Mouse (Mus musculus) layer of hippocampus, adult 9-10 months (tissue): ENCODE results near the gene Phf11d.
"Not testable (repeated sequence)": the region's sequence is repeated elsewhere in the genome, so short reads cannot be mapped to it uniquely, and the experiment has no call there.

Experiments
- DNase-seq: peaks from one replicate; pipeline ENCODE4 v3.0.0; 2022; ENCODE audit warnings: low spot score

Phf11d gene

DNA sequence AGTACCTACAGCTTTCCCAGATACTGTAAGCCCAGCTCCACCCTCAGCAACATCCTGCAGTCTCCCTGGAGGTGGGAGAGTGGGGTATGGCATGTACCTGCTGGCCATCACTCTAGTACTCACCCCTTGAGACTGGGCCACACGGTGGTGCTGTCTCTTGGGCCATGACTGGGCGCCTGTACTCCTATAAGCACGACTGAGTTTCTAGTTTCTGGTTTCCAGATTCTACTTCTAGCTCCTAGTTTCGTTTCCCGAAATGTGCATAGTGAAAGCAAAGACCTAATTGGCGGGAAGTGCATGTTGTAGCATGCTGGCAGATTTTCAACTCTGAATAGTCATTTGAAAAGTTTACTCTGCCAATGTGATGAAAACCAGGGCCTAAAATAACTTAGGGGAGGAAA lies at the start of gene Phf11d:
TSS of gene Phf11d (minus strand) at position 227 of the 401 bp plus-strand sequence.
- DNase-seq, result peak; percentile 53

DNA sequence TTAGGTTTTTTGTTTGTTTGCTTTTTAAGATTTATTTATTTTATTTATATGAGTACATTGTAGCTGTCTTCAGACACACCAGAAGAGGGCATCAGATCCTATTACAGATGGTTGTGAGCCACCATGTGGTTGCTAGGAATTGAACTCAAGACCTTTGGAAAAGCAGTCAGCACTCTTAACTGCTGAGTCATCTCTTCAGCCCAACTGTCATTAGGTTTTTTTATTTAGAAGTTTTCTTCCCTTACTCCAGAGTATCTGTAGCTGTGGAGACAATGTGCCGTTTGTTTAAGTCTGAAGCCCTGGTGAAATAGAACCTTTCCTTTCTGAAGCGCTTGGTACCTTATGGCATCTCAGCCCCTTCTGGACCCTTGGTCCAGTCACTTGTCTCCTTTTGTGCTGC lies 49.7 kb upstream of the Phf11d start:
- not testable (repeated sequence) for DNase-seq

DNA sequence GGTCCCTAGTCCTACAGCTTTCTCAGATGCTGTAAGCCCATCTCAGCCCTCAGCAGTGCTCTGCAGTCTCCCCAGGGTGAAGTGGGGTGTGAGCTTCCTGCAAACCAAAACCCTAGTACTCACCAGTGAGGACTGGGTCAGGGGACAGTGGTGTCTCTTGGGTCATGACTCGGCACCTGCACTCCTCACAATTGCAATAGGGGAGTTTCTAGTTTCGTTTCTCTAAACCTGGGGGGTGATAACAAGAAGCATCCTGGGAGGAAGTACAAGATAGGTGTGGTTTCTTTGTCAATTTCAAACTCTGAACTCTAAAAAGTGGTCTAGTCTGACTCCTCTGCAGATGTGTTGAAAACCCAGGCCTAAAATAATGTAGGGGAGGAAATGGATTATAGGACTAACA lies 31.7 kb upstream of the Phf11d start:
- no peak for DNase-seq

DNA sequence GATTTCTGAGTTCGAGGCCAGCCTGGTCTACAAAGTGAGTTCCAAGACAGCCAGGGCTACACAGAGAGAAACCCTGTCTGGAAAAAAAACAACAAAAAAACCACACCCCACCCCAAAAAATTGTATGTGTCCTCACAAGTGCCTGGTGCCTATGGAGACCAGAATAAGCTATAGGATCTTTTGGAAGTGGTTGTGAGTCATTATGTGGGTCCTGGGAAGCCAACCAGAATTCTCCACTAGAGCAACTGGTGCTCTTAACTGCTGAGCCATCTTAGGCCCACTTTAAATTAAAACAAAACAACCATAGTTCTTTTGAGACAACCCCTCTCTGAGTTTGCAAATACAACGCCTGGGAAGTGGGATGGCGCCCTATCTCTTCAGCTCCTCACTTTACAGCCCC lies 30.0 kb upstream of the Phf11d start, which contains the start of gene Phf11c:
TSS of gene Phf11c (minus strand) at position 101 of the 400 bp plus-strand sequence.
- DNase-seq, result no peak

DNA sequence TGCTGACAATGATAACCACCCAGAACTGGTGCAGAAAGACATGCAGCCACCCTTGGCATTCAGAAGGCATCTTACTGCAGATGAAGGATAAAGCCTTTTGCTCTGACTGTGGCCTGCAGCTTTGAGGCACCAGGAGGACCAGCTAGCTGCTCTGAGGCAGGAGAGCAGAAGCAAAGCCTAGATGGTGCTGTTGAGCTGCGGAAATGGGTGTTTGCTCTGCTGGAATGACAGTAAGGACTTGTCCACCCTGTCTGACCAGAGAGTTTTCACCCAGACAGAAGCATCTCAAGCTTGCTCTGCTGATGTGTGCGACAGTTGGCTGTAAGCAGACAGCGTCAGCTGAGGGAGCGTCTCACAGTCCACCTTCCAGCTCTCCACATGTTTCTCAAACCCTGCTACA lies 24.9 kb upstream of the Phf11d start:
- peak; percentile 38 for DNase-seq

DNA sequence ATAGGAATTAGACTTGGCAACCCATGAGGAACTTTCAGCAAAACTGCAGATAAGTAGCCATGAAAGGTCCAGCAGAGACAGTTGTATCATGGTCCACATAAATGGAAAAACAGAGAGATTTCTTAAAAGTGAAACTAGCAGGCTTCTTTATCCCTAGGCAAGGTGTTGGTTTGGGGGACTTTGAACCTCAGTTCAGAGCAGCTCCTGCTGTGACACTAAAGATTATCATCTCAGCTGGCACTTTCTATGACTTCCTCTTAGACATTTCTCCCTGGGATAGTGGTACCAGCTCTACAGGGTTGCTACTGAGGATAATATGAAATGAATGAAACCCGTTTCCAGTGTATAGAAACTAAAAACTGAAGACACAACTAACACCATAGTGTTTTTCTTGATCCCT lies 24.3 kb upstream of the Phf11d start:
- DNase-seq, result no peak

DNA sequence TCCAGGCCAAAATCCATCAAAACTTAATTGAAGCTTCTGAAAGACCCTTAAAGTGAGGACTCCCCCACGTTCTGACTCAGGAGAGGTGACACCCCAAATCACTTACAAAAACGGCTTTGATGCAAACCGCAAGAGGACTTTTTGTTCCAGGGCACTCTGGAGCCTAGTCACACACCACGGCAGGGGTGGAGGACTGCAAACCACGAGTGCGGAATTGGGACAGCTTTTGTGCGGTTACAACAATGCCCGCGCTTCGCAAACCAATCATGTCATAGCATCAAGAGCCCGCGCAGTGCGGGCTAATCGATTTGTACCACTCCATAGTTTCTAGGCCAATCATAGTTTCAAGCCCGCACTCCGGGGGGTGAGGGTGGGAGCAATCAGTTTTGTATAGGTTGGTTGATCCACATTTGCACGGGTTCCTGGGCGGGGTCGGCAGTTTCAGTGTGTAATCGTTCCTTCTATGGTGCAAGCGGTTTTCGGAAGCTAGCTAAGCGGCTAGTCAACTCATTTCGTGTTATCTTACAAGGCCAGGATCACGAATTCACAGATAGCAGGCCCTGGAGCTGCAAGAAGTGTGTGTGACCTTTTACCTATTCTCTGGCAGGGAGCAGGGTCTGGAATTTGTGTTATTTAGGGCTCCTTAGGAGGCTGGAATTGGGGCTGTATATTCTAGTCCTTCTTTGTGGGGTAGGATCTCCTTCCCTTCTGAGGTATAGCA lies 5.2 kb upstream of the Phf11d start:
- no peak for DNase-seq

DNA sequence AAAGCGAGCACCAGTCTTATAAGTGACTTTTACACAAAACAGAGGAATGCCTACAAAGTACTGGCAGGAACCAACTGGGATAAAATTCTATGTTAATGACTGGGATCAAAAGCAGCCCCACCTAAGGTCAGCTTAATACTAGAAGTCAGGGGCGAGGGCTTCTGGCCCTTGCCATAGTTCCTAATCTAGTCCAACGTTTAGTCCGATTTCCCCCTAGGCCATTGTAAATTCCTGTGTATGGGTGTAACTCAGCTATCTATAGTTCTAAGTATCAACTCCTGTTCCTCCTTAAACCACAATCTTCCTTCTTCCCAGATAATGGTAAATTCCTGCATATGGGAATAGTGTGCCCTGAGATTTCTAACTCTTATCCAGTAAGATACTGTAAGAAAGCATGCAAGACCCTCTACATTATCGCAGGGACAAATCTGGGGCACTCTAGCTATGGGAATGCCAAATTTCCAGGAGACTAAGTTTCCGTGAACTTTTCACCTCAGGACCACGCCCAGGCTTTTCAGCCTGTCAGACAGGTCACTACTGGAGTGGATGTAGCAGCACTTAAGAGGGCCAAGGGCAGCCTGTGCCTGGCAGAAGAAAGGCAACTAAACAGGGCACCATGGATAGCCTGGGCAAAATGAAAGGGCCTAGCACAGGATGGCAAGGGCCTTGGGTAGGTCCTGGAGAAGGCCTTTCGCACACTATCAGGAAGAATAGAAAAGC lies 1.3 kb upstream of the Phf11d start:
- no peak for DNase-seq

DNA sequence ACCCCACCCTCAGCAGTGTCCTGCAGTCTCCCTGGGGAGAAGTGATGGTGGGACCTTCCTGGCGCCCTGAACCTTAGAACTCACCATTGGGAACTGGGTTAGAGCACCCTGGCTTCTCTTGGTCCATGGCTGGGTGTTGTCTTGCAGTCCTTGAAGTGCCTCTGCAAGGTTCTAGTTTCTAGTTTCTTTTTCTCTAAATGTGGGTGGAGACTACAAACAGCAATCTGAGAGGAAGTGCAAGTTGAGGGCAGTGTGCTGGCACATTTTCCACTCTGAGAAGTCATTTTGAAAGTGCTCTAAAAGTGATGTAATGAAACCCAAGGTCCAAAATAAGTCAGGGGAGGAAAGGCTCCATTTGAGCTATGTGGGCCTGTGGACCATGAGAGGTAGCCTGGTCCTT lies 24.1 kb downstream of the Phf11d start, which contains the start of gene Phf11b:
TSS of gene Phf11b (minus strand) at position 163 of the 400 bp plus-strand sequence.
- peak; percentile 20 for DNase-seq

DNA sequence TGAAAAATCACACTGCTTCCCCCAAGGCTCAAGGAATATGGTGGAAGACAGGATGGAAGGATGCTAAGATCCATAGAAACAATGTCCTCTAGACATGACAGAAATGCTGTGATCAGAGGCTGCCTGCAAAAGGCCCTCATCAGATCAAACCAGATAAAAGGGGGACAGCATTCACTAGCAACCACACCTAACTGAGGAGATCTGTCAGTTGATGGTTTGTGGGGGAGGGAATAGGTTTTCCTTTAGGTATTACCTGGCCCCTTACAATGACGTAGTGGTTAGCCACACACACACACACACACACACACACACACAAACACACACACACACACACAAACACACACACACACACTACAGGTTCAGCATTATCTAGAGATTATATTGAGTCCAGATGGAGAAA lies 25.7 kb downstream of the Phf11d start:
- no peak for DNase-seq

DNA sequence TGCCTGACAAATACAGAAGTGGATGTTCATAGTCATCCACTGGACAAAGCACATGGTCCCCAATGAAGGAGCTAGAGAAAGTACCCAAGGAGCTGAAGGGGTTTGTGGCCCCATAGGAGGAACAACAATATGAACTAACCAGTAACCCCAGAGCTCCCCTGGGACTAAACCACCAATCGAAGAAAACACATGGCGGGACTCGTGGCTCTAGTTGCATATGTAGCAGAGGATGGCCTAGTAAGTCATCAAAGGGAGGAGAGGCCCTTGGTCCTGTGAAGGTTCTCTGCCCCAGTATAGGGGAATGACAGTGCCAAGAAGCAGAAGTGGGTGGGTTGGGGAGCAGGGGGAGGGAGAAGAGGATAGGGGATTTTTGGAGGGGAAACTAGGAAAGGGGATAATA lies 29.2 kb downstream of the Phf11d start:
- DNase-seq, result not testable (repeated sequence)

DNA sequence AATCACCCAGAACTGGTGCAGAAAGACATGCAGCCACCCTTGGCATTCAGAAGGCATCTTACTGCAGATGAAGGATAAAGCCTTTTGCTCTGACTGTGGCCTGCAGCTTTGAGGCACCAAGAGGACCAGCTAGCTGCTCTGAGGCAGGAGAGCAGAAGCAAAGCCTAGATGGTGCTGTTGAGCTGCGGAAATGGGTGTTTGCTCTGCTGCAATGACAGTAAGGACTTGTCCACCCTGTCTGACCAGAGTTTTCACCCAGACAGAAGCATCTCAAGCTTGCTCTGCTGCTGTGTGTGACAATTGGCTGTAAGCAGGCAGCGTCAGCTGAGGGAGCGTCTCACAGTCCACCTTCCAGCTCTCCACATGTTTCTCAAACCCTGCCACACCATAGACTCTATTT lies 34.8 kb downstream of the Phf11d start:
- peak; percentile 18 for DNase-seq

DNA sequence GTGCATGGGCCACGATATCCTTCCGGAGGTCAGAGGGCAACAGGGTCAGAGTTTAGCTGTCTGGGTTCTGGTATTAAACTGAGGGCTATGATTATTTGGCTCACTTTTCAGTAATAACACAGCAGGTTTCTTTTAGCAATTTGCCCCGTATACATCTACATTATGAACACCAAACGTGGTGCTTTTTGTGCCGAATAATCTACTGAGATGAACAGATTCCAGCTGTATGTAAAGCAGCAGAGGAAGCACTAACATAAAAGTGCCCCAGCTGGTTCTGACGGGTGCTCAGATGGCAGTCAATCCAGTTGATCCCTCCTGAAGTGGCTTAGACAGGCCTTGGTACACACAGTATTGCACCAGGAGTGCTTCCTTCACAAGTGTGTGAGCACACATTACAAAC lies 45.3 kb downstream of the Phf11d start:
- DNase-seq, result not testable (repeated sequence)

DNA sequence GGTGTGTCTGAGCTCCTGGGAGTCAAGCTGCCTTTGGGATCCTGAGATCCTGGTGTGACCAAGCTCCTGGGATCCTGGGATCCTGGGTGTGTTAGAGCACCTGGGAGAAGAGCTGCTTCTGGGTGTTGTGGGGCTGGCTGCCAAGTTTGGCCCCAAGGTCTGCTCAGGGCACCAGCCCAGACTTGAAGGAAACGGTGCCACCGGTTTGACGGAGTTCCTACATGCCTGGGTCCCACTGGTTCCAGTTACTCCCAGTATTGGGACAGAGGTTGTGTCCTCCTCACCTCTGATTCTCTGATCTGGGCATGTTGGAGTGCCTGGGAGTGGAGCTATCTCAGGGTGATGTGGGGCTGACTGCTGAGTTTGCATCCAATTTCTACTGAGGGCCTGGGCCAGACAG lies 46.2 kb downstream of the Phf11d start:
- not testable (repeated sequence) for DNase-seq
